In genomic region chr2:128166623-128167423, GRCm38 (mm10) we compare ENCODE assay signal across 8 mouse cellular contexts. TPM values are rescaled to one million over a fixed set of nuclear protein-coding genes. Genes with fewer than 3 reads are reported as not detected.
A peak's percentile ranks its signal among the peaks of the same experiment; 100 is the strongest.
DNase-seq lines count a peak whose midpoint lies in the region; ATAC-seq and TF ChIP-seq lines count a peak whose summit lies in the region.

No protein-coding gene starts in this region.

- H3K4me2 ChIP-seq in hindbrain, embryonic 15.5 days, result no peak overlapping the region
- no peak overlapping the region for H3K4me2 ChIP-seq in hindbrain, embryonic 12.5 days (replicated peaks)
- H3K4me2 ChIP-seq in heart, embryonic 15.5 days, result no peak overlapping the region

- H3K4me1 ChIP-seq in hindbrain, embryonic 15.5 days (replicated peaks), result peaks cover 6% of the 10 kb centered on the region
- peaks cover 4% of the 10 kb centered on the region; the same call in 1 of the 2 replicates for H3K4me1 ChIP-seq in hindbrain, embryonic 12.5 days
- H3K4me1 ChIP-seq in bone marrow, adult 2 months (ENCODE audit: control insufficient read depth, insufficient read depth, low read length), result peaks cover 1% of the 10 kb centered on the region; the same call in 1 of the 2 replicates
- peaks cover 23% of the 10 kb centered on the region for H3K4me1 ChIP-seq in heart, embryonic 15.5 days (replicated peaks)

- DNase-seq in liver, result peak; percentile 64
- DNase-seq in right cerebral cortex, postnatal 25 days, result peak; percentile 42
- DNase-seq in gastrocnemius, adult 8-10 months (ENCODE audit: low spot score in 2 of 2), result no peak
- DNase-seq in embryo, embryonic 9.5 days (ENCODE audit: extremely low spot score), result no peak

- 47% methylated on average over 13 of the region's 13 CpGs for WGBS in hindbrain, embryonic 15.5 days
- 71% methylated on average over 13 of the region's 13 CpGs for WGBS in hindbrain, embryonic 12.5 days
- WGBS in bone marrow, adult 2 months, result 52% methylated on average over 13 of the region's 13 CpGs
- WGBS in heart, embryonic 15.5 days, result 36% methylated on average over 13 of the region's 13 CpGs

- TF ChIP-seq CTCF in bone marrow, adult 2 months (IDR thresholded peaks at IDR 0.05; ENCODE audit: control insufficient read depth, insufficient read depth, low read length), result no peak

- H3K36me3 ChIP-seq in hindbrain, embryonic 15.5 days, result no peaks in the 10 kb centered on the region
- no peaks in the 10 kb centered on the region for H3K36me3 ChIP-seq in hindbrain, embryonic 12.5 days
- no peaks in the 10 kb centered on the region for H3K36me3 ChIP-seq in heart, embryonic 15.5 days

- H3K9ac ChIP-seq in hindbrain, embryonic 15.5 days, result no peak overlapping the region
- no peak overlapping the region for H3K9ac ChIP-seq in hindbrain, embryonic 12.5 days
- H3K9ac ChIP-seq in heart, embryonic 15.5 days, result no peak overlapping the region

- no peak for TF ChIP-seq POLR2A in bone marrow, adult 2 months (IDR thresholded peaks at IDR 0.05; ENCODE audit: borderline replicate concordance, control insufficient read depth, low read depth, low read length)

- no peaks in the 10 kb centered on the region for H3K27me3 ChIP-seq in hindbrain, embryonic 15.5 days
- H3K27me3 ChIP-seq in hindbrain, embryonic 12.5 days, result no peaks in the 10 kb centered on the region
- no peaks in the 10 kb centered on the region for H3K27me3 ChIP-seq in heart, embryonic 15.5 days

- H3K4me3 ChIP-seq in hindbrain, embryonic 15.5 days, result no peak overlapping the region
- no peak overlapping the region for H3K4me3 ChIP-seq in hindbrain, embryonic 12.5 days
- no peak overlapping the region for H3K4me3 ChIP-seq in bone marrow, adult 2 months (replicated peaks; ENCODE audit: control insufficient read depth, low read depth, low read length)
- H3K4me3 ChIP-seq in heart, embryonic 15.5 days, result no peak overlapping the region

- peak; percentile 63; the same call in 1 of the 2 replicates for ATAC-seq in hindbrain, embryonic 15.5 days (ENCODE audit: low FRiP score, low read depth)
- no peak for ATAC-seq in hindbrain, embryonic 12.5 days (ENCODE audit: low FRiP score)
- peak; percentile 53; the same call in 1 of the 2 replicates for ATAC-seq in heart, embryonic 15.5 days (replicated peaks; ENCODE audit: insufficient number of reproducible peaks, insufficient read depth, low FRiP score, low read depth)

- H3K9me3 ChIP-seq in hindbrain, embryonic 15.5 days, result no peaks in the 10 kb centered on the region
- H3K9me3 ChIP-seq in hindbrain, embryonic 12.5 days (replicated peaks), result no peaks in the 10 kb centered on the region
- no peaks in the 10 kb centered on the region for H3K9me3 ChIP-seq in heart, embryonic 15.5 days (replicated peaks)

- no peak overlapping the region for H3K27ac ChIP-seq in hindbrain, embryonic 15.5 days (replicated peaks)
- H3K27ac ChIP-seq in hindbrain, embryonic 12.5 days, result no peak overlapping the region
- H3K27ac ChIP-seq in bone marrow, adult 2 months (ENCODE audit: control insufficient read depth, insufficient read depth, low read depth, low read length, poor library complexity), result peak overlapping the region; percentile 31; the same call in 1 of the 2 replicates
- peak overlapping the region; percentile 51 for H3K27ac ChIP-seq in heart, embryonic 15.5 days

RNA-seq across cellular contexts. Expression of gene Bcl2l11, which starts 41.0 kb away (rescaled TPM):
- 12.7 and 13.4 TPM in 2 replicates for polyA plus RNA-seq in hindbrain, embryonic 15.5 days (2015; fragmentation: Nextera tagmentation; extraction: Ambion mirVana)
- polyA plus RNA-seq in hindbrain, embryonic 12.5 days (2016; fragmentation: Nextera tagmentation; extraction: Ambion mirVana), result 26.3 and 30.5 TPM in 2 replicates
- 7.6 and 10.2 TPM in 2 replicates for polyA plus RNA-seq in bone marrow, adult 2 months (2011; ENCODE audit: insufficient read depth, insufficient read length, low replicate concordance, missing spikeins)
- polyA plus RNA-seq in heart, embryonic 15.5 days (2015; fragmentation: Nextera tagmentation; extraction: Ambion mirVana), result 21.0 and 21.4 TPM in 2 replicates
- total RNA-seq in gastrocnemius, adult 8-10 months (2022), result 1 to 10 TPM; 2.7 to 5.9 (median 5.1) TPM

Comparison
In these comparisons a context has a peak if more than half of its experiments do, and no peak if none do; other contexts are left out.
1. H3K27ac ChIP-seq: peak in bone marrow, adult 2 months (single experiment) and heart, embryonic 15.5 days (single experiment); none in hindbrain, embryonic 15.5 days (single experiment) and hindbrain, embryonic 12.5 days (single experiment).
2. DNase-seq: peak in liver (single experiment) and right cerebral cortex, postnatal 25 days (single experiment); none in gastrocnemius, adult 8-10 months (0 of 2) and embryo, embryonic 9.5 days (single experiment).